Mouse (Mus musculus) ES-CJ7 (cell line): Measurements from ENCODE around the gene Hnrnpab.

Source experiments
- DNase-seq: peaks from one replicate; pipeline ENCODE4 v3.0.0; 2011; ENCODE audit warnings: low read depth, low spot score

The Hnrnpab gene

GRCm38 (mm10) chr11:51565951-51566350 lies 40.7 kb downstream of the Hnrnpab start:
- peak; percentile 57 for DNase-seq

- peak; percentile 43 for DNase-seq
Measured at GRCm38 (mm10) chr11:51565062-51565461, 41.6 kb downstream of the Hnrnpab start.

DNA sequence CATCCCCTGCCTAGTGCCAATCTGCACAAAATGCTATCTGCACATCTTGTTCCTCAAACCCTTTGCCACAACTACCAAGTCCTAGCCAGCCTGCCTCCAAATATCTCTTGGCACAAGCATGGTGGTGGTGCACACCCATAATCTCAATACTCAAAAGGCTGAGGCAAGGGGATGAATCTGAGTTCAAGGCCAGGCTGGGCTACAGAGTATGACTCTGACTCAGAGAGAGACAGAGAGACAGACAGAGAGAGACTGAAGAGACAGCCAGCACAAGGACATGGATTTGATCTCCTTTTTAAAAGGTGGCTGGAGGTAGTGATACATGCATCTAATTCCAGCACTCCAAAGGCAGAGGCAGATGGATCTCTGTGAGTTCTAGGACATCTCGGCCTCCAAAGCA lies 43.4 kb downstream of the Hnrnpab start:
- no peak for DNase-seq

DNA sequence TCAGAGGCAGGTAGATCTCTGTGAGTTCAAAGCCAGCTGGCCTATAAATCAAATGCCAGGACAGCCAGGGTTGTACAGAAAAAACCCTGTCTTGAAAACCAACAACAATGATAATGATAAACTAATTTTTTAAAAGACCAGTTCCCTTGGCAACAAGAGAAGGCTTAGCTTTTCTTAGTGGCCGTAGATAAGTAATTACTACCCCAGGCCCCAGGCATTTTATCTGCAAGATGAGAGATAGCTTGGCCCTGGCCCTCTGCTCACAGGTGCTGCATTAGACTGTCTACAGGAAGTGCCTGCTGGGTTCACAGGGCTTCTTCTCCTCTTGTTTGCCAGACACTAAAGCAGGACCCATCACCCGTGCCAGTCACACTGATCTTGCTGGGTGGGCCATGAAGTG lies 51.6 kb downstream of the Hnrnpab start:
- no peak for DNase-seq

DNA sequence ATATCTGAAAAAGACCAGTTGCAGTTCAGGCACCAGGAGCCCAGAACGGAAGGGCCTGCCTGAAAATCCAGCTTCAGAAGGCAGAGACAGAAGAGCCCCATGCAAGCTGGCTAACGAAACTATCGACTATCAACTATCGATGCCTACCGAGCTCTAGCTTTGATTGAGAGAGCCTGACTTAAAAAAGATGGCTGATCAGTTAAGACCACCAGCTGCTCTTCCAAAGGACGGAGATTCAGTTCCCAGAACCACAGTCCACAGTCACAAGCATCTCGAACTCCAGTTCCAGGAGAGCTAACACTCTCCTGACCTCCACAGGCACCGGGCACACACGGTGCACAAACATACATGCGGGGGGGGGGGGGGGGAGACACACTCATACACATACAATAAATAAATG lies 52.1 kb downstream of the Hnrnpab start:
- no peak for DNase-seq

GRCm38 (mm10) chr11:51552091-51552490 lies 54.6 kb downstream of the Hnrnpab start:
- no peak for DNase-seq

- no peak for DNase-seq
Measured at GRCm38 (mm10) chr11:51551253-51551652, 55.4 kb downstream of the Hnrnpab start.
